Mouse (Mus musculus) layer of hippocampus, postnatal 25 days (tissue): Measurements from ENCODE around the gene Cckbr. TPM values are rescaled to one million over a fixed set of nuclear protein-coding genes. Genes with fewer than 3 reads are reported as not detected.

Experiments
- DNase-seq, 2 experiments: peaks; one replicate each; pipeline ENCODE4 v3.0.0; 2022; ENCODE audit warnings: mixed read lengths in 2 of 2, low spot score in 1 of 2; ENCODE audit errors: extremely low spot score in 1 of 2
- total RNA-seq, 2 experiments: library from RNA; stranded (reverse); gene quantifications; 2 replicates each; pipeline ENCODE4 v1.2.3; 2021

Gene Cckbr
- total RNA-seq, result 1 to 10 TPM; 6.3 to 9.6 TPM

- DNase-seq, result peak in 1 of 2 experiments; percentile 19
Measured at GRCm38 (mm10) chr7:105425424-105426043, at the start of gene Cckbr. TSS of gene Cckbr (plus strand) at chr7:105425731.

GRCm38 (mm10) chr7:105380329-105380728 lies 45.2 kb upstream of the Cckbr start:
- no peak for DNase-seq

GRCm38 (mm10) chr7:105387696-105388095 lies 37.8 kb upstream of the Cckbr start:
- no peak for DNase-seq

DNA sequence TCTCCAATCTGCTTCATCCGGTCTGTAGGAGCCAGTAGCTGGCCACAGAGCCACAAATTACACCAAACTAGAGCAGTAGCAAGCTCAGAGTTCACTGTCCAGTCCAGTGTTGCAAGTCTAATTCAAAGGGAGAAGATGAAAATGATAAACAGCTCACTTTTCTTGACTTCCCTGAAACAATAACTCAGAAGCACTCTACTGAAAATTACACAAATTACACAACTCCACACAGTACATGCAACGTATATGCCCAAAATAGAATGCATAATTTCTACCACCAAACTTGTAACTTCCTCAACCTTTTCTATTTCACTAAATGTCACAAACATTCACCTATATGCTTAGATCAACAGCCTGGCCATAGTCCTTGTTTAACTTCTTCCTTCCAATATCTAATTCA lies 35.3 kb upstream of the Cckbr start:
- no peak for DNase-seq

- DNase-seq, result no peak
Measured at GRCm38 (mm10) chr7:105394606-105395005, 30.9 kb upstream of the Cckbr start.

GRCm38 (mm10) chr7:105395131-105395820 lies 30.3 kb upstream of the Cckbr start:
- no peak for DNase-seq

GRCm38 (mm10) chr7:105396126-105396525 lies 29.4 kb upstream of the Cckbr start:
- no peak for DNase-seq

DNA sequence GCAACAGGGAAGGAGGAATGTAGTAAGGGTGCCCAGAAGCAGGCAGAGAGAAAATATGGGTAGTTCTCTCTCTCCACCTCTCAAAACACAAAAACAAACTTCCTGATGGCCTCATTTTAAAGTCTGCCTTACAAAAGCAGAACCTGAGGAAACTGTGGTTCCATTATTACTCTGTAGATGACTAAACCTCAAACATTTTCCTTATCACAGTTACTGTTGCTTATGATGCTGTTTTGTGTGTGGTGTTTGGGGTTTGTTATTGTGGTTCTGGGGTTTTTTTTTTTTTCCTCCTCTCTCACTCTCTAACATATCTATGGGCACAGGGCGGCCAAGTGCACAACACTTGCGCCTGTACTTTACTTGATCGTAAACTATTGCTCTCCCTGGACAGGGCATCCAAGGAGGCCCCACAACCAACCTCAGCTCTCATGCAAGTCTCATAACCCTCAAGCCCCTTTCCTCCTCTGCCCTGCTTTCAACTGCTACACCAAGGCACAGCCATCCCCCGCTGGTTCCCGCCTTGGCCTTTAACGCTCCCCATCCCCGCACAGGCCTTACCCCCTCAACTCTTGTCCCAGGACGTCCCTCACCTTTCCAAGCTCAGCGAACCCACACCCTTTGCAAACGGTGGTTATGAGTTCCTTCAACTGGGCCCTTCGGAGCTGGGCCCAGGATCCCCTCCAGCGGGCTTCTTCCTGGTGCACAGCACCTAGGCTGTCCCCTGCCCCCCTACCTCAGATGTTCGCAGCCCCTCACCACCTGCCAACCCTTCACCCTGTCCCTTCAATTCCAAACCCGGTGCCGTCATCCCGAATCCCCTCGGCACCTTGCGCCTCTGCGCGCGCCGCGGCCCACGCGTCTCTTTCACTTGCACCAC lies 26.2 kb upstream of the Cckbr start:
- no peak for DNase-seq

DNA sequence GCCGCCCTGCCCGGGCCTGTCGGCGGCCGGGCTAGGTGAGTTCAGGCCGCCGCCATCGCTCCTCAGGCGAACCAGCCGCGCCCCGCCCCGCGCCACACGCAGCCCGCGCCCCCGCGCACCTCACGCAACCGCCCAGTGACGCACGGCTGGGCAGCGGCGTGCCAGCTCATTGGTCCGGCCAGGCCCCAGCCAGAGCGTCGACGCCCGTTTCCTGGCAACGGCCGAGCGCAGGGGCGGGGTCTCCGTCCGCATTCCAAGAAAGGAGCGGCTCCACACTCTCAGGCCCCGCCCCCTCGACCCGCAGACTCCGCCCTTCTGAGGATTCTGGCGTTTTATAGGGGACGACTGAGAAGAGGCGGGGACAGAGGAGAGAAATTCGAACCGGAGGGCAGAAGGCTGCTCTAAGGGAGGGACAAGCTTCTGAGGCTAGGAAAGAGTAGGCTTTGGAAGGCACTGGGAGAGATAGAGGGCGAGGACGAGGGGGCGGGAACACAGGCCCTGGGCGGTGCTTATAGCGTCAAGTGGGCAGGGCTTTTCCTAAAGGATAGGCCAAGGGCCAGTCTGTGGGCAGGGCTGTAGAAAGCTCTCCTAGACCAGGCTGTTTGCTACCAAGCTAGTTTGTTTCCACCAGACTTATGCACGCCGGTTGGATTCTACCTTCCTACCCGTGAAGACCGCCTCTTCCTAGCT lies 25.5 kb upstream of the Cckbr start, which contains the start of gene Fam160a2:
Fam160a2 (minus strand) TSS at position 120 of the 690 bp plus-strand sequence.
- peak; percentile 97 to 98 for DNase-seq

DNA sequence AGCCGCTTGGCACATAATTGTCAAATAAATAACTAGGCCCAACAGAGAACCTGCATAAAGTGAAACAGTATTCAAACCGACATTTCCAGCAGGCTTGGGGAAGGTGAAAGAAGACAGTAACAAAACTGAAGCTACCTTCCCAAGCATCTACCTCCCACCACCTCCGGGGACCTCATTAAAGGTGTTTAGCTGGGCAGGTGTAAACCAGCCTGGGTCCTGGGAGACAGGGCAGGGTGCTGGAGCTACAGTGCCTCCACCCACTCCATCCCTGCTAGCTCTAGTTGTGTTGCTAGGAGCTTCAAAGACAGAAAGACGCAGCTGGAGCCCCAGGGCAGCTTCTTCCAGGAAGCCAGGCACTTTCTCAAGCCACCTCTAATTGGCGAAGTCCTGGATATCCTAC lies 21.3 kb upstream of the Cckbr start, which contains the start of gene Cnga4:
Cnga4 (plus strand) TSS at position 301 of the 400 bp plus-strand sequence.
- DNase-seq, result no peak

DNA sequence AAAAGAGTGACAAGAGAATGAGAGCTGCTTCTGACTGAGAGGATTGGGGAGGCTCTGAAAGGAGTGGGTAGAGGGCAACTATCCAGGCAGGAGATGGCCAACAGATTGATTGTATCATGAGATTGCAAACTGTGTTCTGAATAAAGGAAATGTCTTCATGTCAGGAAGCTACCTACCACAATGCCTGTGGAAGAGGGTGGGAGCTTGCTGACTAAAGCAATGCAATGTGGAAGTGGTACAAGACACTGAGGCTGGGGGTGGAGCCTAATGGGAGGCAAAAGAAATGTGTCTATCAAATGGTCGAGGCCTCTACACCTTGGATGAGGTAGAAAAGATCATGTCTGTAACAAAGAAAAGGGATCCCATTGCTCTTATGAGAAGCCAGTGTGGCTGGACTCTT lies 19.2 kb upstream of the Cckbr start:
- no peak for DNase-seq

DNA sequence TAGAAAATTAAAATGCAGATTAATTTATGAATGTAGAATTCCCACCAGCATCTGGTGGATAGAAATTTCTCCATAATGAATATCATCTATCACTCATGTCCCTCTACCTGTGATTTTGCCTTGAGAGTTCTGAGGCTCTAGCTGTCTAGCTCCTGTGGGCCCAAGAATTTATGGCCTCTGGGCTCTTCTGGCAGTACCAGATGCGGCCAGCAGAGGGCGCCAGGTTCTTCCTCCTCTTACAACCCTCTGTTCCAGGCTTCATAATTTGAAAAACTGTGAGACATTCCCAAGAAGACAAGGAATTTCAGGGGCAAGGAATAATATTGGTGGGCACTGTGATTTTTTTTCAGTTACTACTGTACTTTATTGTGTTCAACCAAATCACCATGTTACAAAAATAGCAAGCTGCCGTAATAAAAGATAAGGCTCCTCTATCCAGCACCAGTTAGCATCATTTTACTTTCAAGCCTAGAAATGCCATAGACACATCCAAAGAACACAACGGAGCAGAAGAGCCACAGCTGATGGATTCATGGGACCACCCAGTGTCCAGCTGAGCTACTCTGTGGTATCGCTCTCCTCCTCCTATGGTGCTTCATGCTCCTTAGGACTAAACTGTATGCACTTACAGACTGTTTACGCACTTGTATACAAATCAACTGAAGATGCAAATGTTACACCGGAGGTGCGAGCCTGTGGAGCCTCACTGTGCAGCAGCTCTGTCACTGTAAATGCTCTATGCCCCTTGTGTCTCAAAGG lies 13.5 kb upstream of the Cckbr start:
- peak; percentile 83 to 96 for DNase-seq

DNA sequence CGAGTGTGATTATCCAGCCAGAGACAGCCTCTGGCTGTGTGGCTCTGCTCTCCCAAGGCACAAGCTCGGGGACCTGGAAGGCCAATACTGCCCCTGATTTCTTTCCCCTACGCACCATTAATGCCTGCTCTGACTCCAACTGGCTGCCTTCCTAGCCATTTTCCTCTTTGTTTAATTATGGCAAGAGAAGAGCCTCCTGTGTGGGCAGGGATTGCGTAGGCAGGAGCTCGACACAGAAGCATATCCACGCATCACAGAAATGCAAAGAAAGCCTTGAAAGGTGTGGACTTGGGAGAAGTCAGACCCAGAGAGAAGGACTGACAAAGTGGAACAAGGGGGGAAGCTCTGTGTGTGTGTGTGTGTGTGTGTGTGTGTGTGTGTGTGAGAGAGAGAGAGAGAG lies 11.1 kb upstream of the Cckbr start:
- no peak for DNase-seq

DNA sequence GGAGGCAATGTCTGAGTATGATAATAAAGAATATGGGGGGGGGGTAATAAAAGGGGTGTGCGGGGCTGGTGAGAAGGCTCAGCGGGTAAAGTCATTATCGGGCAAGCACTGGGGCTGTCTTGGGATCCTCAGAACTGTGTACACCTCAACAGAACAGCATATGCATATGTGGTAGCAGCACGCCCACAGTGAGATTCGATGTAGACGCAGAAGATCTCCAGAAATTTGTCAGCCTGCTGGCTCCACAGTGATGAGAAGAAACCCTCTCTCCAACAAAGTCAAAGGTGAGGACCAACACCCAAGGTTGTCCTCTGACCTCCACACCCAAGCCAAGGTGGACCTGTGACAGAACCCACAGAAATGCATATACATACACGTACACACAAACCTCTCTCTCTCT lies 9.0 kb upstream of the Cckbr start:
- no peak for DNase-seq

GRCm38 (mm10) chr7:105418106-105418505 lies 7.4 kb upstream of the Cckbr start:
- DNase-seq, result no peak

GRCm38 (mm10) chr7:105420903-105421302 lies 4.6 kb upstream of the Cckbr start:
- no peak for DNase-seq

- no peak for DNase-seq
Measured at GRCm38 (mm10) chr7:105424368-105424767, 1.2 kb upstream of the Cckbr start.

DNA sequence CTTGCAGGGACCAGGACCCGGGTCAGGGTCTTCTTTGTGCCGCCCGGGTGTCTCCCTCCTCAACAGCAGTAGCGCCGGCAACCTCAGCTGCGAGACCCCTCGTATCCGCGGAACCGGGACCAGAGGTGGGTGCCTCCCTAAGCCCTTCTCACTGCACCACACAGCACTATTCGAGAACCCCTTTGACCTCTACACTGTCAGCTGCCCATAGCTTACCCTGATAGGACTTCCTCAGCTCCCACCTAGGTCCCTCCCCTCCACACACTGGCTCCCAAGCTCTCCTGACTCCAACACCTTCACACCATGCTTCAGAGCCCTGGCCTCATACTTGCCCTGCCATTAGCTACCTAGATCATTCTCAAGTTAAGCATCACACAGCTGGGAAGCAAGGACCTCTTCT lies 520 bp downstream of the Cckbr start:
- DNase-seq, result no peak

DNA sequence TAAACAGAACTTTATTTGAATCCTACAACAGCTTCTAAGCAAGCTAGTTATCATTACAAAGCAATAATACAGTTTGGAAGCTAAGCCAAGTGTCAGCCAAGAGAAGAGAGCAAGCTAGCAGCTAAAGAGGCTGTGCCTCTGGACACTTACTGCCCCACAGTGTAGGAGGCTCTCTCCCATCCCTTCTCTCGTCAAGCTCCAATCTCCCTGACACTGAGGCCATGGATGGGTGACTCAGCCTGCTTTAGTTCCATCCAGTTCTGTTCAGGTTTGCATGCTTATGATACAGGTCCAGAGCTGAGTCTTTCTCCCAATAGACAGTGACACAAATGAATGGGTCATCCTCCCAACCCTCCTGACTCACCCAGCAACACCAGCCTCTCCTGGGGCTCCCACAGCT lies 6.5 kb downstream of the Cckbr start:
- DNase-seq, result no peak

DNA sequence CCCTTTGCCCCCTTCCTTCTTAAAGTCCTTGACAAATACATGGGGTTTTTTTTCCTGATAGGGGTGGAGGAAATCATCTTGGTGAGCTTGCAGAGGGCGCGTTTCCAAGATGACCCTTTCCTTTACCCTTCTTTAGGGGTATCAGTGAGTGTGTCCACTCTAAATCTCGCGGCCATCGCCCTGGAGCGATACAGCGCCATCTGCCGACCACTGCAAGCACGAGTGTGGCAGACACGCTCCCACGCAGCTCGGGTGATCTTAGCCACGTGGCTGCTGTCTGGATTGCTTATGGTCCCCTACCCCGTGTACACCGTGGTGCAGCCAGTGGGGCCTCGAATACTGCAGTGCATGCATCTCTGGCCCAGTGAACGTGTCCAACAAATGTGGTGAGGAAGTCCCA lies 8.3 kb downstream of the Cckbr start:
- DNase-seq, result no peak
